Mouse (Mus musculus): ENCODE results near the gene Mrpl42. TPM values are rescaled to one million over a fixed set of nuclear protein-coding genes. Genes with fewer than 3 reads are reported as not detected.
"Not testable (repeated sequence)": the region's sequence is repeated elsewhere in the genome, so short reads cannot be mapped to it uniquely, and the experiment has no call there.

Gene Mrpl42
- 338 and 366 TPM in 2 replicates for polyA plus RNA-seq (2014; fragmentation: Nextera tagmentation; extraction: Ambion mirVana)

DNA sequence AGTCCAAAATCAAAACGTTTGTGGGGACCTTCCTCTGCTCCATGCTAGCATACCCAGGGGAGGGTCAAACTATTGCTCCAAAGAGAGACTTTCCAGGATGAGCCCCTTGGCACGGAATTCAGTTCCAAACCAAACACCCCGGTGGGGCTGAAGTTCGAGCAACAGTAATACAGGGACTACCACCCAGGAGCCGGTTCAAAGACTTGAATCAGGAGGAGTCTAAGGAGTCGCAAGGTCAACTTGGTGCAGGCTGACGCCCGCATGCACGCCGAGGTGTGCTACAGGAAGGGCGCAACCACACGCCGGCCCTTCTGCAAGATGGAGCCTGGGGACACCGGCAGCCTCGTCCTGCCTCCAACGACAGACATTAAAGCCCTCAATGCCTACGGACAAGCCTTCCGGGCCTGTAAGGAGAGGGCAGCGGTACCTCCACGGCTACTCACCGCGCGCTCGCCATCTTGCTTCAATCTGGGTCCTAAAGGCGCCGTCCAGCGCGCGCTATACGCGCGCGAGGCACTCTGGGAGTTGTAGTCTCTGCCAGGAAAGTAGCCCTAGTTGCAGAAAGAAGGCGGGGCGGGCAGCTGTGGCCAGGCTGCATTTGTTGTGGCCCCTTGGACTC is at the start of gene Mrpl42:
Mrpl42 (minus strand) TSS at position 478 of the 619 bp plus-strand sequence.
- under 1% methylated on average over 35 of the region's 35 CpGs for WGBS
- peak; percentile 93 for ATAC-seq (ENCODE audit: insufficient number of reproducible peaks, insufficient read depth, low FRiP score, low read depth)
- no peaks in the 10 kb centered on the region for H3K4me1 ChIP-seq (ENCODE audit: control insufficient read depth, insufficient read depth, low read length)
- no peaks in the 10 kb centered on the region for H3K27me3 ChIP-seq (ENCODE audit: control insufficient read depth, insufficient read depth, low read length)
- no peaks in the 10 kb centered on the region for H3K9me3 ChIP-seq (ENCODE audit: control insufficient read depth, low read depth, low read length)
- peak within 1 kb of the TSS; percentile 79 for H3K9ac ChIP-seq (replicated peaks; ENCODE audit: low read depth, low read length)
- H3K4me2 ChIP-seq (replicated peaks; ENCODE audit: low read depth, low read length): peak within 1 kb of the TSS; percentile 66
- peak within 1 kb of the TSS; percentile 79 for H3K4me3 ChIP-seq (ENCODE audit: low read depth, low read length)
- H3K36me3 ChIP-seq (ENCODE audit: control insufficient read depth, insufficient read depth, low read length): no peaks in the 10 kb centered on the region
- peak within 1 kb of the TSS; percentile 79; the same call in 1 of the 2 replicates for H3K27ac ChIP-seq (ENCODE audit: low read length)

DNA sequence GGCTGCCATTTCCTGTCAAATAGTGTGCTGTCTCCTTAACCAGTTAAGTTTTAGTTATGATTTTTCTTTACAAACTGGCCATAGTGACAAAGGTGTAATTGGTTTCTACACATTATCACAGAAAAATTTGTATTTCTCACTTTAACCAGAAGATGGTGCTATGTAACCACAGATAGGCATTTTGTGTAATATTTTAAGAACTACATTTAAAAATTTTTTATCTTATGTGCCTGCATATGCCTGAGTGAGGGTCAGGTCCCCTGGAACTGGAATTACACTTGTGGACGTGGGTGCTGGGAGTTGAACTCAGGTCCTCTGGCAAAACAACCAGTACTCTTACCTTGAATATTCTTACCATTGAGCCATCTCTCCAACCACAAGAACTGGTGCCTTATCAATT is 48.8 kb upstream of the Mrpl42 start:
- WGBS: 68% methylated on average over 1 of the region's 1 CpGs
- Histone ChIP-seq H3K4me2 (replicated peaks; ENCODE audit: low read depth, low read length) (no peak overlapping the region), H3K4me3 (ENCODE audit: low read depth, low read length) (no peak overlapping the region), H3K27me3 (ENCODE audit: control insufficient read depth, insufficient read depth, low read length) (no peaks in the 10 kb centered on the region), H3K9me3 (ENCODE audit: control insufficient read depth, low read depth, low read length) (no peaks in the 10 kb centered on the region), H3K4me1 (ENCODE audit: control insufficient read depth, insufficient read depth, low read length) (no peaks in the 10 kb centered on the region), H3K9ac (replicated peaks; ENCODE audit: low read depth, low read length) (no peak overlapping the region), H3K36me3 (ENCODE audit: control insufficient read depth, insufficient read depth, low read length) (peaks cover 25% of the 10 kb centered on the region), H3K27ac (ENCODE audit: low read length) (no peak overlapping the region)
- ATAC-seq (ENCODE audit: insufficient number of reproducible peaks, insufficient read depth, low FRiP score, low read depth): no peak

DNA sequence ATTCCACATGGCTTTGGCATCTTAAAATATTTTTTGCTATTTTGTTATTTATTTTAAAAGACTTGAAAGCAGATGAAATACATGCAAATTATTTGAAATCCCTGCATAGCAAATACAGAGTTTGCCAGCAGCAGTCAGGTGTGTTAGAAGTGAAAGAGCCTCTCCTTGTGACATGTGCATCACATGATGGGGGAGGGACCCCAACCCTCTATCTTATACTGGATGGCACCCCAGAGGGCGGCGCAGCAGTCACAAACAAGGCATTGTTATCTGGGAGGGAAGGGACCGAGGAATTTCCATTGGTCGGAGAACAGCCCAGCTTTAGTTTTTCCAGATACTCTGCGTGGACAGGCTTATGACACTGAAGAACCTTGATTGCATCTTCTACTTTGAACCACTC is 47.3 kb upstream of the Mrpl42 start:
- not testable (repeated sequence) for H3K9ac ChIP-seq (replicated peaks; ENCODE audit: low read depth, low read length); H3K9me3 ChIP-seq (ENCODE audit: control insufficient read depth, low read depth, low read length); H3K27ac ChIP-seq (ENCODE audit: low read length); H3K4me3 ChIP-seq (ENCODE audit: low read depth, low read length); H3K4me2 ChIP-seq (replicated peaks; ENCODE audit: low read depth, low read length); ATAC-seq (ENCODE audit: insufficient number of reproducible peaks, insufficient read depth, low FRiP score, low read depth); H3K27me3 ChIP-seq (ENCODE audit: control insufficient read depth, insufficient read depth, low read length); H3K4me1 ChIP-seq (ENCODE audit: control insufficient read depth, insufficient read depth, low read length)
- H3K36me3 ChIP-seq (ENCODE audit: control insufficient read depth, insufficient read depth, low read length): peaks cover 35% of the 10 kb centered on the region
- WGBS: 75% methylated on average over 5 of the region's 5 CpGs

DNA sequence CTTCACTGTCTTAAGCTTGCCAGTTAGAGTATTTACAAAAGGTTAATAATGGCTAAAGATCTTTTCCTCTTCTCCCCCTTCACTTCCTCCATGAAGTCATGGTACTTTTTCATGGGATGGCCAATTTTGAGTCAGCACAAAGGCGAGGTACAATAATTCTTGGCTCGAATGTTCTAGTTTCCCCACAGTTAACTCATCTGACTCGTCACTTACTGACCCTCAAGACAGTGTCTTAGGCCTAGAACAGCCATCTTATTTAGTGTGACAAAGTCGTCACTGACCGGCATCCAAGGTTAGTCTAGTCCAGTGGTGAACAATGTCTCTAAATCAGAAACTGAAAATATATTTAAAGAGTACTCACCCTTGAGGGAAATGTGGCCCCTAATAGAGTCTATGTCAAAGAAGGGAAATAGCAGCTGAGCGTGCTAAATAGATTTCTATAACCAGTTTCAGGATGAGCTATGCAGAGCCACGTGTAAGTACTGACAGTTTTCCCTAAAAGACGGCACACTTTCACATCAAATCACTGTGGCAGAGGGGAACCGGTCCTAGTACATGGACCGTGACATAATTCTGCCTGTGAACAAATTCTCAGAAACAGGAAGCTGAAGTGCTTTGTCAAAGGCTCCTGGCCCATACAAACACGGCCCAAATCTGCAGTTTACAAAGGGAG is 46.5 kb upstream of the Mrpl42 start:
- Histone ChIP-seq H3K27me3 (ENCODE audit: control insufficient read depth, insufficient read depth, low read length) (no peaks in the 10 kb centered on the region), H3K4me3 (ENCODE audit: low read depth, low read length) (no peak overlapping the region), H3K4me1 (ENCODE audit: control insufficient read depth, insufficient read depth, low read length) (no peaks in the 10 kb centered on the region), H3K36me3 (ENCODE audit: control insufficient read depth, insufficient read depth, low read length) (peaks cover 36% of the 10 kb centered on the region), H3K9ac (replicated peaks; ENCODE audit: low read depth, low read length) (no peak overlapping the region), H3K9me3 (ENCODE audit: control insufficient read depth, low read depth, low read length) (no peaks in the 10 kb centered on the region), H3K4me2 (replicated peaks; ENCODE audit: low read depth, low read length) (no peak overlapping the region), H3K27ac (ENCODE audit: low read length) (no peak overlapping the region)
- WGBS: 82% methylated on average over 11 of the region's 11 CpGs
- no peak for ATAC-seq (ENCODE audit: insufficient number of reproducible peaks, insufficient read depth, low FRiP score, low read depth)

DNA sequence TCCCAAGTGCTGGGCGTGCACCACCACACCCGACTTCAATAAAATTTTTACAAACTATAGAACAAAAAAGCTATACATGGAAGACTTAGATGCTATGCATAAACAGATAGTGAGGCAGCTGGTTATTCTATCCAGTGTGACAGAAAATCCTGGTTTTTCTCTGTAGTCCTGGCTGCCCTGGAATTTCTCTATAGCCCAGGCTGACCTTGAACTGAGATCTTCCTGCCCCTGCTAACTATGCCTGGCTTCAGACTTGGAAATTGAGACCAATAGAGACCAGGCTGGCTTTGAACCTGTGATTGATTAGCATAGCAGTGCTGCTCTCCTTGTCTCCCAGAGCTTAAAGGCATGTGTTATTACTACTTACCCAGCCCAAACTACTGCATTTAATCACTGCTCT is 44.4 kb upstream of the Mrpl42 start:
- Histone ChIP-seq H3K9me3 (ENCODE audit: control insufficient read depth, low read depth, low read length) (no peaks in the 10 kb centered on the region), H3K4me3 (ENCODE audit: low read depth, low read length) (no peak overlapping the region), H3K36me3 (ENCODE audit: control insufficient read depth, insufficient read depth, low read length) (peaks cover 38% of the 10 kb centered on the region), H3K4me1 (ENCODE audit: control insufficient read depth, insufficient read depth, low read length) (no peaks in the 10 kb centered on the region), H3K27me3 (ENCODE audit: control insufficient read depth, insufficient read depth, low read length) (no peaks in the 10 kb centered on the region), H3K27ac (ENCODE audit: low read length) (no peak overlapping the region), H3K4me2 (replicated peaks; ENCODE audit: low read depth, low read length) (no peak overlapping the region), H3K9ac (replicated peaks; ENCODE audit: low read depth, low read length) (no peak overlapping the region)
- WGBS: 88% methylated on average over 2 of the region's 2 CpGs
- ATAC-seq (ENCODE audit: insufficient number of reproducible peaks, insufficient read depth, low FRiP score, low read depth): no peak

DNA sequence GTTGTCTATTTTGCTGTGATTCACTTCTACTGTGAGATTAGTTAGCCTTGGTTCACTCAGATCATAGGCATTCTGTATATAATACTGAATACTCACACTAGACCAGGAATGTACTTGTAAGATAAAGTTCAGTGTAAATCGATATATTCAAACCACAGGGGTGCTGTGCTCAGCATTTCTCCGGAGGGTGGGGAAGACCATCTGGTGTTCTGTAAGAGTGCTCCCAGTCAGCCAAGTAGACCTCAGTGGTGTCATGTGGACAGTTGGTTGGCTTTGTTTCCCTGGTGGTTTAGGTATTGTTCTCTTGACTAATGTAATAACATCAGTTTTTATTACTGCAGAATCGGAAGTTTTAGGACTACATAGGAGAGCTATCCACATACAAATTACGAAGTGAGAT is 43.3 kb upstream of the Mrpl42 start:
- WGBS: 67% methylated on average over 4 of the region's 4 CpGs
- Histone ChIP-seq H3K4me3 (ENCODE audit: low read depth, low read length) (no peak overlapping the region), H3K4me2 (replicated peaks; ENCODE audit: low read depth, low read length) (no peak overlapping the region), H3K36me3 (ENCODE audit: control insufficient read depth, insufficient read depth, low read length) (peaks cover 35% of the 10 kb centered on the region), H3K27ac (ENCODE audit: low read length) (no peak overlapping the region), H3K4me1 (ENCODE audit: control insufficient read depth, insufficient read depth, low read length) (no peaks in the 10 kb centered on the region), H3K27me3 (ENCODE audit: control insufficient read depth, insufficient read depth, low read length) (no peaks in the 10 kb centered on the region), H3K9ac (replicated peaks; ENCODE audit: low read depth, low read length) (no peak overlapping the region), H3K9me3 (ENCODE audit: control insufficient read depth, low read depth, low read length) (no peaks in the 10 kb centered on the region)
- no peak for ATAC-seq (ENCODE audit: insufficient number of reproducible peaks, insufficient read depth, low FRiP score, low read depth)

DNA sequence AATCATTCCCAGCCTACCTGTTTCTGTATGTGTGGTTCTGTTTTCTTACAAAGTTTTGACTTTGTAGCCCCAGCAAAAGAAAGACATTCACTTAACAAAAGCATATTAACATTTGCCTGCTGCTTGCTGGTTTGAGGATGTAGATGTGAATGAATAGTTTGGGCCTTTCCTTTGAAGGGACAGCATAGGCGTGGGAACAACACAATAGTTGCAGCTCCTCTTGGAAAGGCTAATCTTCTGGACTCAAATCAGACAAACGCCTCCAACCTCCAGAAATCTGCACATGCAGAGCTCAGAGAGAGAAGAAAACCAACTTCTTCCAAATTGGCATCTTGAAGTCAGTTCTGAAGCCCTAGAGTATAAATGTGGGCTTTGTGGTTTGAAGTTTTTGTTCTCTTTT is 42.9 kb upstream of the Mrpl42 start:
- Histone ChIP-seq H3K4me1 (ENCODE audit: control insufficient read depth, insufficient read depth, low read length) (no peaks in the 10 kb centered on the region), H3K4me3 (ENCODE audit: low read depth, low read length) (no peak overlapping the region), H3K9ac (replicated peaks; ENCODE audit: low read depth, low read length) (no peak overlapping the region), H3K27ac (ENCODE audit: low read length) (no peak overlapping the region; the same call in 1 of the 2 replicates), H3K4me2 (replicated peaks; ENCODE audit: low read depth, low read length) (no peak overlapping the region), H3K9me3 (ENCODE audit: control insufficient read depth, low read depth, low read length) (no peaks in the 10 kb centered on the region), H3K36me3 (ENCODE audit: control insufficient read depth, insufficient read depth, low read length) (peaks cover 35% of the 10 kb centered on the region), H3K27me3 (ENCODE audit: control insufficient read depth, insufficient read depth, low read length) (no peaks in the 10 kb centered on the region)
- ATAC-seq (ENCODE audit: insufficient number of reproducible peaks, insufficient read depth, low FRiP score, low read depth): no peak
- 73% methylated on average over 2 of the region's 2 CpGs for WGBS

DNA sequence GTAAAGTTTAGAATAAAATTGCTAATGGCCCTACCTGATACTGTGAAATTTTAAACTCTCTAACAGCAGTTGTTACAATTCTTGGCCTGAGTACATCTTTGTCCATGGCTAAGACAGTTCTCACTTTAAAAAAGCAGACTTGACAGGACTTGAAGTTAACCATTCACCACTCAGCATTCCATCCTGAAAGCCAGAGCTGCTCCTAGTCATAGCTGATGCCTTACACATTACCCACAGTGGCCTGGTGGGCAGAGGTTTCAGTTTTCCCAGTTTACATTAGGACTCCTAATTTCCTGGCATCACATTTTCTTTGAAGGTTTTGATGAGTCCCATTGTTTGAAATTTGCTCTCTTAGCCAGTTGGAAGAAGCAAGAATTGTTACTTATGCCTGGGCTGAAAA is 42.3 kb upstream of the Mrpl42 start:
- H3K36me3 ChIP-seq (ENCODE audit: control insufficient read depth, insufficient read depth, low read length): peaks cover 35% of the 10 kb centered on the region

More for the DNA sequence above, 42.3 kb upstream of the Mrpl42 start:
- no peak overlapping the region for H3K4me2 ChIP-seq (replicated peaks; ENCODE audit: low read depth, low read length)
- H3K27ac ChIP-seq (ENCODE audit: low read length): no peak overlapping the region
- no peak overlapping the region for H3K9ac ChIP-seq (replicated peaks; ENCODE audit: low read depth, low read length)
- no peaks in the 10 kb centered on the region for H3K27me3 ChIP-seq (ENCODE audit: control insufficient read depth, insufficient read depth, low read length)
- no peak overlapping the region for H3K4me3 ChIP-seq (ENCODE audit: low read depth, low read length)
- H3K4me1 ChIP-seq (ENCODE audit: control insufficient read depth, insufficient read depth, low read length): no peaks in the 10 kb centered on the region
- H3K9me3 ChIP-seq (ENCODE audit: control insufficient read depth, low read depth, low read length): no peaks in the 10 kb centered on the region
- no peak for ATAC-seq (ENCODE audit: insufficient number of reproducible peaks, insufficient read depth, low FRiP score, low read depth)

All from stomach, embryonic 14.5 days (tissue).